Comparison of ENCODE assay signal across 20 mouse cellular contexts in genomic region chr19:27140892-27141291, GRCm38 (mm10).
DNase-seq lines count a peak whose midpoint lies in the region; ATAC-seq lines count a peak whose summit lies in the region.
"Had no signal": no experiment of that assay in that cellular context is flagged by ENCODE, and none has a peak within 500 bp of the region (broad histone marks: within the 10 kb centered on the region; RNA-seq: fewer than 3 reads in every experiment).

No protein-coding gene starts in this region.

- H3K9me3 ChIP-seq in megakaryocyte, embryonic 14.5 days: peaks cover 4% of the 10 kb centered on the region; the same call in 1 of the 2 replicates
- H3K9me3 ChIP-seq: embryonic facial prominence, embryonic 15.5 days; forebrain, embryonic 10.5 days; hindbrain, embryonic 15.5 days had no signal

- ATAC-seq in megakaryocyte, adult 5-6 weeks (ENCODE audit: poor library complexity, severe bottlenecking): no peak
- peak; percentile 97 for ATAC-seq in common myeloid progenitor, adult 5-6 weeks (replicated peaks; ENCODE audit: low read depth, poor library complexity, severe bottlenecking)
- ATAC-seq: forebrain, embryonic 14.5 days had no signal

- H3K4me1 ChIP-seq in megakaryocyte, embryonic 14.5 days: peaks cover 92% of the 10 kb centered on the region
- H3K4me1 ChIP-seq: embryonic facial prominence, embryonic 15.5 days had no signal

- H3K4me3 ChIP-seq in megakaryocyte, embryonic 14.5 days (replicated peaks): peak overlapping the region; percentile 86
- H3K4me3 ChIP-seq: embryonic facial prominence, embryonic 15.5 days; erythroblast, embryonic 14.5 days; forebrain, embryonic 10.5 days; gastrocnemius, adult 2 months; heart, embryonic 12.5 days; hindbrain, embryonic 15.5 days had no signal

- peaks cover 19% of the 10 kb centered on the region for H3K36me3 ChIP-seq in megakaryocyte, embryonic 14.5 days (replicated peaks; ENCODE audit: low read length)
- H3K36me3 ChIP-seq: embryonic facial prominence, embryonic 15.5 days; forebrain, embryonic 10.5 days; hindbrain, embryonic 15.5 days had no signal

- H3K27me3 ChIP-seq in megakaryocyte, embryonic 14.5 days (replicated peaks): no peaks in the 10 kb centered on the region
- H3K27me3 ChIP-seq: embryonic facial prominence, embryonic 15.5 days; heart, embryonic 12.5 days; hindbrain, embryonic 15.5 days had no signal

- DNase-seq in 416B (ENCODE audit: low read depth): peak; percentile 78
- DNase-seq in naive thymus-derived CD4-positive, alpha-beta T cell, adult 2 months (ENCODE audit: low read depth): peak; percentile 4
- no peak for DNase-seq in layer of hippocampus, postnatal 10 days (ENCODE audit: low spot score in 2 of 2)
- no peak for DNase-seq in kidney, adult 18-20 months
- DNase-seq: adrenal gland, adult 8-10 months; adrenal gland, postnatal 36 days; cerebellum, adult 2 months; cerebellum, postnatal 10 days; embryo, embryonic 11 days; gastrocnemius, adult 2 months; gastrocnemius, postnatal 25 days had no signal

Comparison
In these comparisons a context has a peak if more than half of its experiments do, and no peak if none do; other contexts are left out.
1. DNase-seq: peak in 416B (single experiment) and naive thymus-derived CD4-positive, alpha-beta T cell, adult 2 months (single experiment); none in layer of hippocampus, postnatal 10 days (0 of 2) and kidney, adult 18-20 months (single experiment).